Mouse (Mus musculus): ENCODE data around the gene Ilf2.

Gene Ilf2

DNA sequence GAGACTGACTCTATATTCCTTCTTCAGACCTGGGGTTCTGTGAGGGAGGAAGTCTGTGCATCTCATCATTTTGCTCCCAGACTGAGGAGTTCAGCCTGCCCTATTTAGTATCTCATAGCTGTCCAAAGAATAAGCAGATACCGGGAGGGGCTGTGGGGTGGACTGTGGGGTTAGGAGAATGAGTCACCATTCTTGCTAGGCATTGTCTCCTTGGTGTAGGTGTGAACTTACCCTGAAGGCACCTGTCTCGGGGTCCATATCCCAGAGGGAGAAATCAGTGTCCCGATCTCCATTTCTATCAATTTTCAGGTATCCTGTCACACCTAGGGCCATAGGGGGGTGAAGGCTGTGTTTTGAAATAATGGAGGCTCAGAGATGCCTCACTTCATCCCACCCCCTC, 14.0 kb upstream of the Ilf2 start:
- in situ Hi-C loops (cut with MboI; ENCODE audit: low sequenced_read_pairs) = no loop called here

DNA sequence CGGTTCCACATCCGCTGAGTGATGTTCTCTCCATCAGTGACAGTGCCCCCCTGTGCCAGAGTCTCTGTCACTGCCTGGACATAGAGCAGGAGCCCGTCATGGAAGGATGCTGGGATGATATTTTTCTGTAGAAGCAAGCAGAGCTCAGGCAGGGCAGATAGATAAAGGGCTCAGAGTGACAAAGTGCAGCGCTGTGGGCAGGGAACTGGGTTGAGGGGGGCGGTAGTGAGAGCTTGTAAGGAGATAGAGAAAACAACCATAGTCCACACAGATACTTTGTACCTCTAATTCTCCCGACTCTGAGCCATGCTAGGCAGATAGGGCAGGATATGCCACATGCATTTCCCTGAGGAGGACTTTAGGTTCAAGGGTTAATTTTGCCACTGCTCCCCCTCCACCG, 13.3 kb upstream of the Ilf2 start:
- in situ Hi-C loops (cut with MboI; ENCODE audit: low sequenced_read_pairs) = no loop called here

- in situ Hi-C loops (cut with MboI; ENCODE audit: low sequenced_read_pairs) = no loop called here
Observed at GRCm38 (mm10) chr3:90464552-90465080, 11.3 kb upstream of the Ilf2 start.

DNA sequence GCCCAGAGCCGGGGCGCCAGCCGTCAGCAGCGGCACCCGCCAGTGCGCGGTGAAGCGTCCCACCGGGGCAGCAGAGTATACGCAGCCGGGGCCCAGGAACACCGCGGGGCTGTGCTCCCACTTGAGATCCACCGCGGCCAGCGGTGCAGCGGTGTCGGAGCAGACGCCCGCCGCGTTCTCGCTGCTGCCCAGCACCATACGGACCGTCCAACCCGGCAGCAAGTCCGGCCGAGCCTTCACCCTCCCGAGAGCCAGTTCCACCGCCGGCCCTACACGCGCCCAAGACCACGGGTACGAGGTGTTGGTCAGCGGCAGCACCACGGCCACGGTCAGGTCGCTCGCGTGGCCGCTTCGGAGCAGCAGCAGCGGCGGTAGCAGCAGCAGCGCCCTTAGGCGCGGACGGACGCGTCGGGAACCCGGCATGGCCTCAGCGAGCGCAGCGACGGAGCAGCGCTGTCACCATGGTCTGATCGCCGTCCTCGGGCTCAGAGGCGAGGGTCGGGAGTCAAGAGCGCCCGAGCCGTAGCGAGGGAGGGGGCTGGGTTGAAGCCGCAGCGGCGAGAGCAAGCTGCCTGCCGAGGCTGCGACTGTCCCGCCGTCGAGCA, 10.7 kb upstream of the Ilf2 start:
- in situ Hi-C loops (cut with MboI; ENCODE audit: low sequenced_read_pairs) = no loop called here

DNA sequence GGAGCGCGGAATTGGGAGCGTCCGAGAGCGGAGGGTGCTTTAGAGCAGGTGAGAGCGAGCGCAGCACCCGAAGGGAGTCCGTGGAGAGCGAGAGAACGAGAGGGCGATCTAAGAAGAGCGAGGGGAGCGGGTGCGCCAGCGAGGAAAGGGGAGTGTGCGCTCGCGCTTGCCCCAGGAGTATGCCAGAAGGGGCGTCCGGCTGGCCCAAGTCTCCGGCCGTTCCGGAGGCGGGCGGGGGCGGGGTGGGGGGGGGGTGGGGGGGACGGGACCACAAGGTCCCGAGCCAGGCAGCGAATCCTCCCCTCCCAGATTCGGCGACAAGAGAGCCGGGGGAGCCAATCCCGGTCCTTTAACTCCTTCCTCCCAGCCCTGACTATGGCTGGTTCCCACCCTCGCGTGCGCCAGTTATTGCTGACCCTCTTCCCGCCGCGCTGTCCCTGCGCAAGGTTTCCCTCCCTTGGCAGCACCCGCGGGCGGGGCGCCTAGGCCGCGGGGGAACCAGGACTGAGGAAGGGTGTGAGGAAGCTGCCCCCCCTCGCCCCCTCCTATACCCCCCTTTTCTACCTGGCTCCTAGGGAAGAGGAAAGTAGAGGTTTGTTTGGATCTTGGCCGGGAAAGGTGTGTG, 10.1 kb upstream of the Ilf2 start, which contains the start of gene Npr1:
Npr1 (minus strand) TSS at position 181 of the 625 bp plus-strand sequence.
- in situ Hi-C loops (cut with MboI; ENCODE audit: low sequenced_read_pairs) = no loop called here

- in situ Hi-C loops (cut with MboI; ENCODE audit: low sequenced_read_pairs) = no loop called here
Observed at GRCm38 (mm10) chr3:90466311-90466766, 9.6 kb upstream of the Ilf2 start.

DNA sequence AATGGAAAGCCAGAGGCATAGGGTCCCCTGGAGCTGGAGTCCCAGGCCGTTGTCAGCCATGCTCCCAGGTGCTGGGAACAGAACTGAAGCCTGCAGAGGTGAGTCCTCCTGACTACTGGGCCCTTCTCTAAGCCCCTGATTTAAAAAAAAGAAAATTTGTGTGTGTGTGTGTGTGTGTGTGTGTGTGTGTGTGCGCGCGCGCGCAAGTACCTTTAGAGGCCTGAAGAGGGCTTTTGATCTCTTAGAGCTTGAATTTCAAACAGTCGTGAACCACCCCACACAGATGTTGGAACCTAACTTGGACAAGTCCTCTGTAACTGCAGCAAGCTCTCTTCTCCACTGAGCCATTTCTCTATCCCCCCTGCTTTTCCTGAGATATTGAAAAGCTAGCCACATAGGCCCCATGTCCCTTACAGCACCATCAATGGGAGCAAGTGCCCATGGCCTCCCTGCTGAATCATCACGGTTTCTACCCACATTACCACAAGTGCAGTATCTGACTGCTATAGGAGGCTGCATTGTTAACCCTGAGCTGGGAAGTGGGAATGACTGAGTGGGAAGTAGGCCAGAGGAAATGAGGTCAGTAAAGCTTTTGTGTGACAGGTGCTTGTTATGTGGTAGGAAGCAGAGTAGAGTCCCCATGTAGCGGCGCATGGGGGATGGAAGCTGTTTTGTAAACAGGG, 8.2 kb upstream of the Ilf2 start:
- in situ Hi-C loops (cut with MboI; ENCODE audit: low sequenced_read_pairs) = no loop called here

GRCm38 (mm10) chr3:90472213-90472612, 3.7 kb upstream of the Ilf2 start:
- in situ Hi-C loops (cut with MboI; ENCODE audit: low sequenced_read_pairs) = no loop called here

- in situ Hi-C loops (cut with MboI; ENCODE audit: low sequenced_read_pairs) = no loop called here
Observed at GRCm38 (mm10) chr3:90475151-90475830, 635 bp upstream of the Ilf2 start.

- in situ Hi-C loops (cut with MboI; ENCODE audit: low sequenced_read_pairs) = no loop called here
Observed at GRCm38 (mm10) chr3:90486998-90487397, 11.1 kb downstream of the Ilf2 start.

DNA sequence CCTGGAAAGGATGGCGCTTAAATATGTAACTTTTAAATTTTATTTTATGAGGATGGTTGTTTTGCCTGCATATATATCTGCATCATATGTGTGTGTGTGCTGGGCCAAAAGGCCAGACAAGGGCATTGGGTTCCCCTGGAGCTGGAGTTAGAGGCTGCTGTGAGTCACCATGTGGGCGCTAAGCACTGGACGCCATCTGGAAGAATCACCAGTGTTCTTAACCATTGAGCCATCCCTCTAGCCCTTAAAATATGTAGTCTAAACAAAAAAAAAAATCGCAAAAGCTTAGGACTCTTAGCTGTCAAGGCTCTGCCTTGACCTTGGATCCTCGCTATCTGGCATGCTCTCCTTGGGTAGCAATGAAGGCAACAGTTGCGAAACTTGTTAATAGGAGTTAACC, 12.7 kb downstream of the Ilf2 start:
- in situ Hi-C loops (cut with MboI; ENCODE audit: low sequenced_read_pairs) = no loop called here

DNA sequence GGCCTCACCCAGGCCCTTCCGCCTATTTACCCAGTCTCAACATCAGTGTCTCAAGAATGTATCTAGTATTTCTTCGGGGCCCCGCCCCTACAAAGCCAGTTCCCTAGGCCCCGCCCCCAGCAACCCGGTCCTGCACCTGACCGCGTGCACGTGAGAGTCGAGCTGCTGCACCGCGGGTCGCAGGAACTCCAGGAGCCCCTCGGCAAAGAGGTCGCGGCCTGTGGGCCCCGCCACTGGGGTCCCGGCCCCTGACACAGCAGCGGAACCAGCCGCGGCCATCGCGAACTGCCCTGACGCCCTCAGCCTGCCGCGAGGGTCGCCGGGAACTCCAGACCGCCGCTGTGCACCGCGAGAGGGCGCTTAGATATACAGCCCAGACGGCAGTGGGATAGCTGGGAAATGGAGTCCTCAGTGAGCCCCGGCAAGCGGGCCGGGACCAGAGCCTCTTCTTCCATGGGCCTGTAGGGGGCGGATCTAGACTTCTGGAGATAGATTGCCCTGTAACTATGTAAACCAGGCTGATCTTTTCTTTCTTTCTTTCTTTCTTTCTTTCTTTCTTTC, 14.8 kb downstream of the Ilf2 start, which contains the start of gene Snapin:
Snapin (minus strand) TSS at position 338 of the 561 bp plus-strand sequence.
- in situ Hi-C loops (cut with MboI; ENCODE audit: low sequenced_read_pairs) = no loop called here

DNA sequence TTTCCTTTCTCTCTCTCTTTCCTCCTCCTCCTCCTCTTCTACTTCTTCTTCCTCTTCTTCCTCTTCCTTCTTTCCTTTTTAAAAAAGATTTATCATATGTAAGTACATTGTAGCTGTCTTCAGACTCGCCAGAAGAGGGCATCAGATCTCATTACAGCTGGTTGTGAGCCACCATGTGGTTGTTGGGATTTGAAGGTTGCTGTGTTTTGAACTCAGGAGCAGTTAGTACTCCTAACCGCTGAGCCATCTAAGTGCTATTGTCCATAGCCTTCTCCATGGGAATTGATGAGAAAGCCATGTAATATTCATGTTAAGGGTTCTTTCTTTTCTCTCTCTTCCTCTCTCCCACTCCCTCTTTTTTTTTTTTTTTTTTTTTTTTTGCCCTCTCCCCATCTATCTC, 15.4 kb downstream of the Ilf2 start:
- in situ Hi-C loops (cut with MboI; ENCODE audit: low sequenced_read_pairs) = no loop called here

DNA sequence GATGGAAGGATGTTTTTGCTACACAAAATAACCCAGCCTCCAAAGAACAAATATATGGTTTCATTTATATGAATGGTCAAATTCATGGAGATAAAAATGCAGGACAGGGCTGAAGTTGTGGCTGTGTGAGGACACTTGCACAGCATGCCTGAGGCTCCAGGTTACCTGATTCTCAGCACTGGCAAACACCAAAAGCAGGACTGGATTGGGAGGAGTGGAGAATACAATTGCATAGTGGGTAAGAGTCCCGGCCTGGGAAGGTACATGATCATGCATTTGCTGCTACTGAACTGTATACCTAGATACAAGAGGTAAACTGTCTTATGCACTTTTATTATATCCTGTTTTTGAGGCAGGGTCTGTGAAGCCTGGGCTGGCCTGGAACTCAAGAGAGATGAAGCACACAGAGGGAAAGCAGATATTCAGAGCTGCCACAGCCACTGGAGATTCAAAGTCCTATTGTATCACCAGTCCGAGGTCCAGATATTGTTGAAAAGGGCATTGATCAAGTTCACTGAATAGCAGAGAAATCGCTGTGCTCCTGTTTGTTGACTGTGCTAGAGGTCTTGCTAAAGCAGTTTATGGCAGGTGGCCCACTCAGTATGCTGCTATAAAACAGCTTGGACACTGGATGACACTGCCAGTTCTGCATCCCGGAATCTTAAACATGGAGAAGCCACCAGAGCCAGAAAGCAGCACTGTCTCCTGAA, 18.1 kb downstream of the Ilf2 start:
- in situ Hi-C loops (cut with MboI; ENCODE audit: low sequenced_read_pairs) = no loop called here

DNA sequence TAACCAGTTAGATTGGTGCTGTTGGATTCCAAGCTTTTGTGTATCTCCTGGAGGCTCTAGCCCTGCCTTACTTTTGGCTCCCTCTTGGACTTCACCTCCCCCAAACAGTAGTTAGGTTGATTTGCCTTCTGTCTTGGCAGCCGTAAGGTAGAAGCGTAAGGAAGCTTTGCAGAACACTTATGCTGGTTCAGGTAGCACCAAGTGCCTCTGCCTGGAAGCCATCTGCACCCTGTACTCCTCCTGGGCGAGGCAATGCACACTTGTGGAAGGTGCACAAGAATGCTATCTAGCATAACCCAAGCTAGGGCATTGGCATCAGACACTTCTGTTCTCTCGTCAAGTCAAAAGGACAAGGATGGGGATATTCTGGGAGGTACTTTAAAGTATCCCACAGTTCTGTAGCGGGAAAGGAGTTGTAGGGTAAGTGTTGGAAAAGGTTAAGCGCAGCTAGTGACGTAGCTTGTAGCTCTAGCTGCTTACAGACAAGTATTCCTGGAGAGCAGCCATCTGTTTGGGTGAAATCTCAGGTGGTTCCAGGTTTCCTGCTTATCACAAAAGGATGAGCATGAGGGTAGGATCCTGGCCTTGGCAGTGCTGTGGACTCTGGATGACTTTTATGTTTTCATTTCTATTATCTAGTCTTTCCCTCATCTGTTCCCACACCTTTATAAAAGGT, 20.1 kb downstream of the Ilf2 start:
- in situ Hi-C loops (cut with MboI; ENCODE audit: low sequenced_read_pairs) = no loop called here

DNA sequence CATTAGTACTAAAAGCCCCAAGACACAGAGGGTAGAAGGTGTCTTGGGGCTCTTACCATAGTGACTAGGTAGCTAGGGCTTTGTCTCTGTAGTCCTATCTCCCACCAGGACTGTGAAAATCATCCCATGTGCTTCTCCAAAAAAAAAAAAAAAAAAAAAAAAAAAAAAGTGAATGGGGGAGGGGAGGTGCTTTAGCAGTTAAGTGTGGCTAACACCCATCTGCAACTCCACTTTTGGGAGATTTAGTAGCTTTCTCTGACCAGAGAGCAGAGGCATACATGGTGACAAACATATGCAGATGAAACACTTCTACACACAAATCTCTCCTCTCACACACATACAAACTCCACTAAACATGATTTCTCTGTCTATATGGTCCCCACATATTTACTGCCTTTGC, 21.7 kb downstream of the Ilf2 start:
- in situ Hi-C loops (cut with MboI; ENCODE audit: low sequenced_read_pairs) = no loop called here

GRCm38 (mm10) chr3:90503444-90503843, 27.5 kb downstream of the Ilf2 start:
- in situ Hi-C loops (cut with MboI; ENCODE audit: low sequenced_read_pairs) = no loop called here

DNA sequence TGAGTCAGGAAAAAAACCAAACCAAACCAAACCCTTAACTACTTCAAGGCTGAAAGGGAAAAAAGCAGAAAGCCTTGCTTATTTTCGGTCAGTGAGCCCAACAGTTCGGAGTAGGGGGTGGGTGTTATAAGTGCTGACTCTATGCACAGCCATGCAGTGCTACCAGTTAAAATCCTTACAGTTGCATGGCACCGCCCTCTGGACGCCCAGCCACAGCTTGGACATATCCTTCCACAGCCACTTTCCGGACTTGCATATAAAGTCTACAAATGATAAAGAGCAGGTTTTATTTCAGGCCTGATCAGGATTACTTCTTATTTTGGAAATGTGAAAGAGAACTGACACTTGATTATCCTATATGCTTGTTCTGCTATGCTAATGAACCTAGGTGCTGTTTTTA, 29.3 kb downstream of the Ilf2 start:
- in situ Hi-C loops (cut with MboI; ENCODE audit: low sequenced_read_pairs) = no loop called here

DNA sequence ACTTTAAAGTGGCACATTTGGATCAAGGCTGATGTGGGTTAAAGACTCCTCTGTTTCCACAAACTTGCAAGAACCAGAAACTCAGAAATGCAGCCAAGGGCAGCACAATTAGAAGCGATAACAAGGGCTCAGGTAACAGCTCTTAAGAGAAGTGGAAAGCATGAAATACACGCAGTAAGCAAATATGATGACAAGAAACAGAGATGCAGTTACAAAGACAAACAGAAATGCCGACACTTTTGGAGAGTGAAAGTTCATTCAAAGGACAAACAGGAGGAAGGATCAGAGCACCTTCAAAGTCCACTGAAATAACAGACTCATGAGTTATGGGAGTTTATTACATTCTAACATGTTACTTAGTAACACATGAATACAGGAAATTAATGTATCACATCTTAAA, 30.4 kb downstream of the Ilf2 start:
- in situ Hi-C loops (cut with MboI; ENCODE audit: low sequenced_read_pairs) = no loop called here

Data from CH12F3 (cell line).